ENCODE assay signal across 8 mouse cellular contexts in genomic region chr4:63557124-63558059, GRCm38 (mm10). TPM values are rescaled to one million over a fixed set of nuclear protein-coding genes. Genes with fewer than 3 reads are reported as not detected.
DNase-seq lines count a peak whose midpoint lies in the region; ATAC-seq and TF ChIP-seq lines count a peak whose summit lies in the region.

No protein-coding gene starts in this region.

- WGBS in forebrain, postnatal 0 days: 36% methylated on average over 16 of the region's 16 CpGs
- WGBS in midbrain, embryonic 16.5 days: 22% methylated on average over 16 of the region's 16 CpGs

- peaks cover 11% of the 10 kb centered on the region; the same call in 1 of the 2 replicates for H3K36me3 ChIP-seq in forebrain, postnatal 0 days (ENCODE audit: insufficient read depth)
- no peaks in the 10 kb centered on the region for H3K36me3 ChIP-seq in midbrain, embryonic 16.5 days (ENCODE audit: control insufficient read depth, insufficient read depth, low read length)

- intact Hi-C loops in gastrocnemius, adult 2 months (cut with DNase I): loop anchor here (5.0 kb wide), 2 partner anchors 35 to 50 kb away; no protein-coding TSS in a partner anchor
- intact Hi-C loops in gastrocnemius, postnatal 14 days (cut with DNase I; ENCODE audit: low total_unique reads): no loop called here

- no peaks in the 10 kb centered on the region; the same call in 1 of the 2 replicates for H3K27me3 ChIP-seq in forebrain, postnatal 0 days (ENCODE audit: insufficient read depth, low read length)
- no peaks in the 10 kb centered on the region for H3K27me3 ChIP-seq in midbrain, embryonic 16.5 days (ENCODE audit: control insufficient read depth, insufficient read depth, low read depth, low read length)

- no peak for ATAC-seq in forebrain, postnatal 0 days
- 0 out of 2 replicates have a peak, but pooled peaks have one; percentile 1 for ATAC-seq in midbrain, embryonic 16.5 days

- 0 out of 2 replicates have a peak overlapping the region, but pooled peaks have one; percentile 68 for H3K9ac ChIP-seq in forebrain, postnatal 0 days
- no peak overlapping the region for H3K9ac ChIP-seq in midbrain, embryonic 16.5 days (ENCODE audit: low read depth, low read length)

- H3K27ac ChIP-seq in gastrocnemius, adult 2 months: peak overlapping the region; percentile 99
- H3K27ac ChIP-seq in forebrain, postnatal 0 days (ENCODE audit: low read depth, low read length): no peak overlapping the region
- no peak overlapping the region for H3K27ac ChIP-seq in midbrain, embryonic 16.5 days (ENCODE audit: low read length)

- no peaks in the 10 kb centered on the region for H3K4me1 ChIP-seq in forebrain, postnatal 0 days (ENCODE audit: insufficient read depth)
- peaks cover 7% of the 10 kb centered on the region; the same call in 1 of the 2 replicates for H3K4me1 ChIP-seq in midbrain, embryonic 16.5 days (ENCODE audit: control insufficient read depth, insufficient read depth, low read length)

- no peak for TF ChIP-seq CTCF in gastrocnemius, adult 2 months (IDR thresholded peaks at IDR 0.05)
- no peak for TF ChIP-seq CTCF in forebrain, postnatal 0 days (IDR thresholded peaks at IDR 0.05; ENCODE audit: low read depth)

- H3K4me2 ChIP-seq in forebrain, postnatal 0 days (ENCODE audit: low read depth): peak overlapping the region; percentile 70; the same call in 1 of the 2 replicates
- no peak overlapping the region for H3K4me2 ChIP-seq in midbrain, embryonic 16.5 days (ENCODE audit: low read length)

- DNase-seq in gastrocnemius, adult 2 months: no peak
- no peak for DNase-seq in gastrocnemius, postnatal 14 days
- DNase-seq in ES-CJ7 (ENCODE audit: low read depth, low spot score): peak; percentile 39
- DNase-seq in forebrain, postnatal 0 days: no peak
- peak; percentile 60 to 66 for DNase-seq in kidney, postnatal 4 days
- no peak for DNase-seq in layer of hippocampus, adult 18-20 months (ENCODE audit: low spot score in 2 of 2)
- no peak for DNase-seq in frontal cortex, postnatal 14 days (ENCODE audit: low spot score in 2 of 2)

- no peaks in the 10 kb centered on the region for H3K9me3 ChIP-seq in forebrain, postnatal 0 days (ENCODE audit: low read length)
- no peaks in the 10 kb centered on the region for H3K9me3 ChIP-seq in midbrain, embryonic 16.5 days (replicated peaks; ENCODE audit: control insufficient read depth, low read length, poor library complexity, severe bottlenecking)

- H3K4me3 ChIP-seq in gastrocnemius, adult 2 months: peak overlapping the region; percentile 87
- H3K4me3 ChIP-seq in forebrain, postnatal 0 days (ENCODE audit: low read depth, low read length): no peak overlapping the region
- H3K4me3 ChIP-seq in midbrain, embryonic 16.5 days (ENCODE audit: low read depth, low read length): no peak overlapping the region

RNA-seq across cellular contexts. Expression of gene Tmem268, which starts 1.2 kb away (rescaled TPM):
- total RNA-seq in gastrocnemius, adult 2 months (2021): 10 to 100 TPM; 13.3 to 14.7 TPM
- total RNA-seq in gastrocnemius, postnatal 14 days (2021): 10 to 100 TPM in 1 of 2 experiments, 1 to 10 TPM in 1; 8.7 to 10.6 TPM
- total RNA-seq in forebrain, postnatal 0 days (2014; rRNA removed): 4.5 and 5.9 TPM in 2 replicates
- 4.2 and 5.5 TPM in 2 replicates for polyA plus RNA-seq in forebrain, postnatal 0 days (2015; fragmentation: Nextera tagmentation; extraction: Ambion mirVana)
- polyA plus RNA-seq in midbrain, embryonic 16.5 days (2015; fragmentation: Nextera tagmentation; extraction: Ambion mirVana): 3.8 and 4.5 TPM in 2 replicates
- 1 to 10 TPM; 7.4 to 7.5 TPM for total RNA-seq in layer of hippocampus, adult 18-20 months (2021)

RNA-seq across cellular contexts. Expression of gene Atp6v1g1, which starts 12.8 kb away (rescaled TPM):
- 100 to 1,000 TPM; 212 to 239 TPM for total RNA-seq in gastrocnemius, adult 2 months (2021)
- total RNA-seq in gastrocnemius, postnatal 14 days (2021): 100 to 1,000 TPM; 260 to 261 TPM
- 222 and 234 TPM in 2 replicates for total RNA-seq in forebrain, postnatal 0 days (2014; rRNA removed)
- polyA plus RNA-seq in forebrain, postnatal 0 days (2015; fragmentation: Nextera tagmentation; extraction: Ambion mirVana): 389 and 442 TPM in 2 replicates
- polyA plus RNA-seq in midbrain, embryonic 16.5 days (2015; fragmentation: Nextera tagmentation; extraction: Ambion mirVana): 414 and 443 TPM in 2 replicates
- total RNA-seq in layer of hippocampus, adult 18-20 months (2021): 100 to 1,000 TPM; 126 to 138 TPM

RNA-seq across cellular contexts. Expression of gene Gm11213, which starts 47.7 kb away (rescaled TPM):
- not detected for total RNA-seq in gastrocnemius, adult 2 months (2021)
- not detected for total RNA-seq in gastrocnemius, postnatal 14 days (2021)
- total RNA-seq in forebrain, postnatal 0 days (2014; rRNA removed): not detected in 2 replicates
- not detected in 2 replicates for polyA plus RNA-seq in forebrain, postnatal 0 days (2015; fragmentation: Nextera tagmentation; extraction: Ambion mirVana)
- not detected in 2 replicates for polyA plus RNA-seq in midbrain, embryonic 16.5 days (2015; fragmentation: Nextera tagmentation; extraction: Ambion mirVana)
- not detected for total RNA-seq in layer of hippocampus, adult 18-20 months (2021)

Comparison
In these comparisons a context has a peak if more than half of its experiments do, and no peak if none do; other contexts are left out.
1. DNase-seq: peak in ES-CJ7 (single experiment) and kidney, postnatal 4 days (2 of 2); none in gastrocnemius, adult 2 months (single experiment), gastrocnemius, postnatal 14 days (single experiment), forebrain, postnatal 0 days (single experiment), layer of hippocampus, adult 18-20 months (0 of 2) and frontal cortex, postnatal 14 days (0 of 2).